Mouse (Mus musculus) adrenal gland, adult (tissue): ENCODE results near the gene Tmem8b.

Experiments
- DNase-seq, 2 experiments: peaks; one replicate each; pipeline ENCODE4 v3.0.0; 2022 to 2023; ENCODE audit warnings: low spot score in 1 of 2; ENCODE audit not compliant: inconsistent age in 2 of 2

The Tmem8b gene

DNA sequence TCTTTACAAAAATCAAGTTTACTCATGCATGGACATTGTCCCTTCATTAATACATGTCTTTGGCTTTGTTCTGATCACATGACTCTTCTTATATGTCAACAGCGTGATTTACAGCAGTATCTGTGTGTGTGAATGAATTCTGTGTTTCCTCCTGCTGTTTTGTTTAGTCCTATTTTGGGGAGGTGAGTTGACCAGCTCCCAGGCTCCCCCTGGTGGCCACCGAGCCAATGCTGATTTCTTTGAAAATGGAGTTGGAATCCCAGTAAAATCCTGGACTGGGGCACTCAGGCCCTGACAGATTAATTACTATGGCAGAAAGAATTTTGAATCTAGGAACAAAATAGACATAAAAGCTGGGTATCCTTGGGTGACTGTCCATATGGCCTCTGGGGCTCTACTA lies 43.0 kb downstream of the Tmem8b start:
- DNase-seq, result peak; percentile 72 to 93

DNA sequence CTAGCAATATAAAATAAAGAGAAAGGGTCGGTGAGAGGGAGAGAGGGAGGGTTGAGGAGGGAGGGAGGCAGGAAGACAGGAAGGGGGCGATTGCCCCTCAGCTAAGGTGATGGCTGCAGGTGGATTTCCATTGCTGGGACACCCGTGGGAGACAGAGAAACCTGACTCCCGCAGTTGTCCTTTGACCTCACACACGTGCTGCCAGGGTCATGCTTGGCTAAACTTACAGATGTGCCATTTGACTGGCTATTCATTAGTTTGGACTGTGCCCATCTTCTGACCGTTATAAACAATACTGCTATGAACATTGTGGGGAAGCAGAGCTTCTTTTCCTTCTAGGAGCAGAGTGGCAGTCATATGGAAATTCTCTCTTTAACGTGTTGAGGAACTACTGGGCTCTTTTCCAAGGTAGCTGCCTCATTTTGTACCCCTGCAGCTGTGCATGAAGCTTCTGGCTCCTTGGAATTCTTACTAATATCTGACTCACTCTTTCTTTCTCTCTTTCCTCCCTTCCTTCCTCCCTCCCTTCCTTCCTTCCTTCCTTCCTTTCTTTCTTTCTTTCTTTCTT lies 45.0 kb downstream of the Tmem8b start:
- DNase-seq, result no peak

DNA sequence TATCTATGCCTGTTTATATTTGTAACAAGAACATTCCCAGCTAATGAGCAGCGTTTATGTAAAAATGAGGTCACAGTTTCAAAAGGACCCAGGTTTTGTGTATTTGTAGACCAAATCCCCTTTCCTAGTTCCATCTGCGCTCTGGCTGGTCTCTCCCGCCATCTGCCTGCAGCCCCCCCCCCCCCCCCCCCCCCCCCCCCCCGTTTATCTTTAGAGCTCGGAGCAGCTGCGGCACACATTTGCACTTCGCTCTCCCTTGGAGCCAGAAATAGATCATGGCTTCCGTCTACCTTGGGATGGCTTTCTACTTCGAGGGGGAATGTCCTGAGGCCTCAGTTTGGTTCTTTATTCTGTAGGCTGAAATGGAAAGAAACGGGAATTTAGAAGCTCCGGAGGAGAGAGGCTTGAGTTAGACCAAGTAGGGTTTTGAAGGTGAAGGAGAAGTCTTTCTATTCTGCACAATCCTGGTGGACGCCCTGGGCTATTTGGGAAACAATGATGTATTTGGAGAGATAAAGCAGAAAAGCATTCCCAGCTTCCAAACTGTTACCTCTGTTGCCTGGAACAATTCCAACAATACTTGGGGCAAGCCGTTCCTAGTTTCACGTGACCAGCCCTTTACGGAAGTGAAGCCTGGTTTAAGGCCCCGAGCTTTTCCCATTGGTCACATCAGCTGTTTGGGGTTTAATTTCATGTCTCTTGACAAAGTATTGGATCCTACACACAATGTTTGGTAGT lies 51.9 kb downstream of the Tmem8b start:
- DNase-seq, result no peak

DNA sequence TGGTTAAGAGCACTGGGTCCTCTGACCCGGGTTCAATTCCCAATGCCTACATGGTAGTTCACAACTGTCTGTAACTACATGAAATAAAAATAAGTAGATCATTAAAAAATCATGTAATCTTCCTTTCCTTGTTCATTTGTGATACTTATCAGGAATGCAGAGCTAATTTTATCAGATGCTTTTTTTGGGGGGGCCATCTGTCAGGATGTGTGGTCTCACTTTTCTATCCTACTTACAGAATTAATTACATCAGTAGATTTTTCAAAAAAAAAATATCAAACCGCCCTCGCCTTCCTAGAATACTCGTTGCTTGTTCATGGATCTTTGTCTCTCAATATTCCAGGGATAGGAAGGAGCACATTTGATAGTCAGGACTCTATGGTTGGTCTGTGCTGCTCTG lies 53.4 kb downstream of the Tmem8b start:
- no peak for DNase-seq

DNA sequence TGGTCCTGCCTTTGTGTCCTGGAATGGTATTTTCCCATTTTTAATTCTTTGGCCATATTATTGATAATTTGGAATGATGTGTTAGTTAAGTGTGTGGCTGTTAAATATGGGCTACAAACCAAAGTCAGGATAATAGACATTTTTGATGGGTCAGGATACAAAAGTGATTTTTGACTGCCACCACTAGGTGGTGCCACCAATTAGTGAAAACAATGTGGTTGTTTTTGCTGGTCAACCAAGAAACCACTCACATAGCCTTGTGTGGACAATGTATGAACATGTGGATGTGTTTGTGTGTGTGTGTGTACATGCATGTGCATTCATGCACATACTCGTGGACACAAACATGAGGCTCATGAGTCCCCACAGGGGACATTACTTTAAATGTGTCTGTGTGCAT lies 56.0 kb downstream of the Tmem8b start:
- peak in 1 of 2 experiments; percentile 81 for DNase-seq

DNA sequence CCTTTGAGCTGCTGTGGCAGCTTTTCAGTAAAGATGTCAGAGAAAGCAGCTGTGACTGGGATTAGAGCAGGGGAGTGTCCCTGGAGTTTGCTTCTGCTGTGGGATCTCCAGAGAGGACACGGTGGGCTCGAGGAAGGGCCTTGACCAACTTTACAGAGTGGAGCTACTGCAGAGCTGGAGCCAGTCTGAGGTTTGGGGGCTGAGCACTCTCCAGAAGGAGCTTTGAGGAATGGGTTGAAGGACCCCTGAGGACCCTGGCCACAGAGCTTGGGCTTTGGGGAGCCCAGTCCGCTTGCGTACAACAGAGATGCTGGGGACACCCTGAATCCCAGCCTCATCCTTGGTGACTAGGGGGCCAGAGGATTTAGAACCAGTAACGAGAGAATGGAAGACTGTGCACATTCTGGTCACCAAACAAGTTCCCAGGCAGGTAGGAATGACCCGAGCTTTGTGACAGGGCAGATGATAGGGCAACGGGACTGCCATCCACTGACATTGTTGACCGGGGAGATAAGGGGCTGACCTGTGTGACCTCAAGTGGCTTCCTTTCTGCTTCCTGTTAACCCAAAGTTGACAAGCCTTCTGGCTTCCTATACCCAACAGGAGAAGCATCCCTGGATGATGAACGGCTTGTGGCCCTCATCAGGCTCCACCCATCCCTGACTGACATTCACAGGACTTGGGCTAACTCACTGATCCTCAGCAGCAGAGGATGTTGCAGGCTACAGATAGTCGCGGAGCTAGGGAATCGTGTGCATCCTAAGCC lies 57.6 kb downstream of the Tmem8b start:
- peak in 1 of 2 experiments; percentile 35 for DNase-seq

DNA sequence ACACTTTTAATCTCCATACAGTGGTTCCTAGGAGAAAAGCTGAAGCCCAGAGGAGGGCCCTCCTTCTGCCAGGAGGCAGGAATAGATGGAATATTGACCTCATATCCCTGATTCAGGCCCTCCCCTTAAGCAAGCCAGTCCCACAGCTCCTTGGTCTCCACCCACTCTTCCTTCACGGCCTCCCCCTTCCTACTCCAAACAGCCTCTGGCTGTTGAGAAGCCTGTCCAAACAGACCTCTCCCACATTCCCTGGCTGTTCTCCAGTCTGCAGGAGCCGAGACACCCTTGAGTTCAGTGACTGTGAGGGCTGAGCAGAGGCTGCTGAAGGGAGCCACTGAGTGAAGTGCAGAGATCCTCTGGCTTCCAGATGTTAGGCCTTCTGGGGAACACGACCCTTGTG lies 58.2 kb downstream of the Tmem8b start, which contains the start of gene Hrct1:
TSS of gene Hrct1 (plus strand) at position 194 of the 400 bp plus-strand sequence.
- DNase-seq, result peak; percentile 72 to 81

DNA sequence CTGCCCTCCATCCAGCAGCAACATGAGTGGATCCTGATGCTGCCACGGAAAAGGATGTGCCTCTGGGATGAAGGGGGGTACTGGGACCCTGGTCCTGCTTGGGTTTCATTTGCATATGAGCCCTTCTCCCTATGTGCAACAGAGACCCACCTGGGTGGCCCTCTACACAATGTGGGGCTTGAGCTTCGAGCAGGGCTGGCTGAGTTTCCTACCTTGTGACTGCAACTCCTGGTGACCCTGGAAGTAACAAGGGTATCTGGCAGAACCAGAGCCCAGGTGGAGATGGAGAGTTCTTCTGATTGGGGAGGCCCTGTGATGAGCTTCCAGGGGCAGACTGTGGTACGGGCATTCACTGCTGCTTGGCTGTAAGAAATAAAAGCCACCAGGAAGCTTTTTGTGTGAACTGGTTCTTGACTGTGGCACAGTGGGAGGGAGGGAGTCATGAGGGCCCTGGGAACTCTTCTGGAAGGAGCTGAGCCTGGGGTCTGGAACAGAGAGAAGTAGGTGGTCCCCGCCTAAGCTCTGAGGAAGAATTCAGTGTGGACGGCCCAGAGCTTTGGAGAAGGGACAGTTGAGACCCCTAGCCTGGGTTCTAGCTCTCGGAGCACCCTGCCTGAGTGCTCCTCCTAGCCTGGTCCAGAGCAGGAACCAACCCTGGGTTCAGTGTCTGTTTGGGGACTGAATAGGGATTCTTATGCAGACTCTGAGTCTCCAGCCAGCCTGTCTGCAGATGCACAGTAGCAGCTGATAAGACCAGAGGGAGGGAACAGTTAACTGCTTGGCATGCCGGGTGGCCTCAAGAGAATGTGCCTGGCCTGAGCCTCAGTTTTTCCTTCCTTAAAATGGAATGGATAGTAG lies 59.2 kb downstream of the Tmem8b start:
- no peak for DNase-seq

DNA sequence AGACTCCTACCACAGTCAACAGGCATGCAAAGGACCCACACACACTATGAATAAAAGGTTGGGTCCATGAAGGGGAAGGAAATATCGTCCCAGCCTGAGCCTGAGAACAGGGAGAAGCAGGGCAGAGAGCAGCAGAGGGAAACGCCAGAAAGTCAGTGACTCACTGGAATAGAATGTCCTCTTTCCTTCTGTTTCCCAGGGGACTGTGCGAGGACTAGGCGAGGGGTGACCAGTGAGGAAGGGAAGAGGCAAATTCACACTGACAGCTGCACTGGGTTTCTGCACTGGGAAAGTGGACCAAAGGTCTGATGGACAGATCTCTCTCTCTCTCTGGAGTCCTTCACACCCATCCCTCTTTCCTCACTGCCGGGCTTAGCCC lies 59.8 kb downstream of the Tmem8b start:
- DNase-seq, result peak; percentile 86 to 90

DNA sequence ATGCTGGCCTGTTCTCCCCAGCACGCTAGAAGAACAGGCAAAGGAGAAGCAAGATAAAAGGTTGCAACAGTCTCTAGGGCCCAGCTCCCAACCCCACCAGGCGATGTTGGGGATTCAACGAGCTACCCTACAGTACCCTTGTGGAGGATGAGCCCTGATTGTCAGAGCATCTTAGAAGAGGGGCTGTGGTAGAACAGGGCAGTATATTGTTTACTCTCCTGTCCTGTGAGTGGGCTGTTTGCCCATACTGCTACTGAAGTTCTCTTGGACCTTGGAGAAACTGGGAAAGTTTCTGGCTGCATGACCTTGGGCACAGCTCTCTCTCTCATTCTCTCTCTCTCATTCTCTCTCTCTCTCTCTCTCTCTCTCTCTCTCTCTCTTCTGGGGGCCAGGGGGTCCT lies 60.4 kb downstream of the Tmem8b start:
- DNase-seq, result no peak

DNA sequence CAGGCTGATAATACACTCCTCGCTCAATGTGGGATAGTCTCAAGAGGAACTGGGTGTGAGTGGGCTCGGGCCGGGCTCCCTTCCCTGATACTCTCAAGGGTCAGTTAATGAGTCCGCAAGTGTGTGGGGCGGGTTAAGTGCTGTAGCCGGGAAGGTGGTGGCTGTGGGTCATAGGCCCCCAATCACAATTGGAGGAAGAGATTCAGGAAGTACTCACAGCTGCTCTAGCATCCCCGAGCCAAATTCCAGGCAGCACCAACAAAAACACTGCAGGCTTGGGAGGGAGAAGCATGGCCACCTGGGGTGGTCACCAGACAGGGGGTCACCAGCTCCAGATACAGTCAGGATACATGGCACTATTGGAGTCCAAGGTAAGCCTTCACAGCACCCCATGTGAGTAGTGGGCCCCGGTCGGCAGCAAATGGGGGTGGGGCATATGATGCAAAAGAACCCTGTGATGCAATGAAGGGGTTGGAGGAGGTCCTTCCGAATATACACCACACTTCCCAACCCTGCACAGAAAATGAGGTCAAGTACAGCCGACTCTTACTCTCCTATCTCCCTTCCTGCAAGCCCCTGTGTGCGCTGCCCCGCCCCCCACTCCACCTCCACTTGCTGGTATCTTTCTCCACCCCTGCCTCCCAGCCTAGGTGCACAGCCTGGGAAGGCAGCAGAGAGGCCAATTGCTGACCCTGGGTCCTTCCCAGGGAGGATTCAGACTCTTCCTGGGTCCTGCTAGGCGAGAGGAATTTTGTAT lies 61.2 kb downstream of the Tmem8b start, which contains the start of gene Spaar:
TSS of gene Spaar (plus strand) at position 241 of the 757 bp plus-strand sequence.
- peak; percentile 54 to 75 for DNase-seq

DNA sequence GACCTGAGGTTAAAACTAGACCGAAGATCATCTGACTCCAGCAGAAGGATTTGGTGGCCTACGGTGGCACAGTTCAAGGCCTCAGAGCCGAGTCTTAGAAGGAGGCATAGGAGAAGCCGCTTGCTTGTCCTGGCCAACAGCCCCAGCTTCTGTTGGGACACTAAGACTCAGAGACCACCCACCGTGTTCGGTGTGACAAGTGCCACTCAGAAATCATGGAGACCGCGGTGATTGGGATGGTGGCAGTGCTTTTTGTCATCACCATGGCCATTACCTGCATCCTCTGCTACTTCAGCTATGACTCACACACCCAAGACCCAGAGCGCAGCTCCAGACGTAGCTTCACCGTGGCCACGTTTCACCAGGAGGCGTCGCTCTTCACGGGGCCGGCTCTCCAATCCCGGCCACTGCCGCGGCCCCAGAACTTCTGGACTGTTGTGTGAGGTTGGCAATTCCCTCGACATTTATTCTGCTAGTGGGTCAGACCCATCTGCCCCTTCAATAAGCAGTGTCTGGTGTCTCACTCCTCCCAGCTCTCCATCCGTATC lies 62.1 kb downstream of the Tmem8b start:
- DNase-seq, result no peak

DNA sequence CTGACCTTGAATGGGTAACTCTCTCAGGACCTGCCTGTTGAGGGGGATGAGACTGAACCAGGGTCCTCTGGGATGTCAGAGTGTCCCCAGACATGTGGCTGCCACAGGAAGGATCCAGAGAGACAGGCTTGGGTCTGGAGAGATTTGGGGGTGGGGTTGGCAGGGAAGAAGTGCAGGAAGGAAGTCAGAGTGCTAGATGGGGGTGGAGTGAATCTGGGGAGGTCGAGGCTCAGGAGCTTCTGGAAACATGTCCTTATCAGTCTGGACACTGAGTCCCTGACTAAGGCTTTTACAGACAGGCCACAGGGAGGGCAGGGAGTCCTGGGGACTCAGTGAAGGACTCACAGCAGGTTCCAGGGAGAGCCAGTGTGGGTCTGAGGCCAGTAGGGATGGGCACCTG lies 63.4 kb downstream of the Tmem8b start:
- DNase-seq, result no peak

DNA sequence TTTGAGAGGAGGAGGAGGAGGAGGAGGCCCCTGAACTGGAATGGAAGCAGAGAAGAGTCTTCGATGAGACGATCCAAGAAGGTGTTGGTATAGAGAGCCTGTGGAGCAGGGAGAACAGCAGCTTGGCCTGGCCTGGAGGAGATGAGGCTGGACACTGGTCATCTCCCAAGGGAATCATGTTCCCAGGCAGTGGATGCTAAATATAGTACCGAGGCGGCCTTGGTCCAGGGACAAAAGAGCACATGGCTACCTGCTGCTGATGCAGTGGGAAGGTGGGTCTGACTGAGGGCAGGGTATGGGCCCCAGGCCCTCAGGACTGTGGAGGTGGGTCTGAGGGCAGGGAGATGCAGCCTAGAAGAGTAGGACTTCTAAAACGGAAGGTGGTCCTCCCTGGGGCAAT lies 64.4 kb downstream of the Tmem8b start:
- DNase-seq, result peak; percentile 40 to 48

DNA sequence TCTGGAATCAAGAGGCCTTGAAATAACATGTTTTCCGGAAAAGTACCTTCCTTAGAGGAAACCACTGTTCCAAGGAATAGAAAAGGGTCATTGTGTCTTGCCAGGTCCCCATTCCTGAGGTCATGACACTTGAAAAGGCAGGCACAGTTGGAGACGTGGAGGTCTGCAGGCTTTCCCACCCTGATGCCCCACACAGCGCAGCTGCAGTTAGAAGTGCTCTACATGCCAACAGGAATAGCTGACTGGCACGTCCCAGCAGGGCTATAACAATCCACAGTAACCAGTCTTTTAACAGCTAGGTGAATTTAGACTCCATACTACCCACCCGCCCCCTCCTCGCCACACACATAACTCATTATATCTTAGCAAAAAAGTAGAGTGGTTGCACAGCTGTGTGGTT lies 68.4 kb downstream of the Tmem8b start:
- DNase-seq, result no peak

DNA sequence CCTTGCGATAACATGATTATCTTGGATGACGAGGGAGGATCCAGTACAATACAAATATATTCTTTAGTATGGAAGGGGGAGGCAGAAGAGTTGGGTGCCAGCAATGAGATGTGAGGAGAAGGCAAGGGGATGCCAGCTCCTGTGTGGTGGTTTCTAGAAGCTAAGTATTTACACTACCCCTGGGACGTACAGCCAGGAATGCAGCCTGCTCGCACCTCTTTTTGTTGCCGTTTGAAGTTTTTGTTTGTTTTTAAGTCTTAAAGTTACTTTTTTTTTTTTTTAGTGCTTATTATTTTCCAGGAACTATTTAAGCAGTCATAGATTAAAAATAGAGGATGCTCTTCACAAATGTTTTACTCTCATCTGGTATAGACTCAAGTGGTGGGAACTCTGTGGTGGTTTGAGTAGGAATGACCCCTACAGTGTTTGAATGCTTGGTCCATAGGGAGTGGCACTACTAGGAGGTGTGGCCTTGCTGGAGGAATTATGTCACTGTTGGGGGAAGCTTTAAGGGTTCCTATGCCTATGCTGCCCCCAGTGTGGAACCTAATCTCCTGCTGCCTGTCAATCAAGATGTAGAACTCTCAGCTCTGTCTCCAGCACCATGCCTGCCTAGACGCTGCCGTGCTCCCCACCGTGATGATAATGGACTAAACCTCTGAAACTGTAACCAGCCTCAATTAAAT lies 70.4 kb downstream of the Tmem8b start:
- no peak for DNase-seq

DNA sequence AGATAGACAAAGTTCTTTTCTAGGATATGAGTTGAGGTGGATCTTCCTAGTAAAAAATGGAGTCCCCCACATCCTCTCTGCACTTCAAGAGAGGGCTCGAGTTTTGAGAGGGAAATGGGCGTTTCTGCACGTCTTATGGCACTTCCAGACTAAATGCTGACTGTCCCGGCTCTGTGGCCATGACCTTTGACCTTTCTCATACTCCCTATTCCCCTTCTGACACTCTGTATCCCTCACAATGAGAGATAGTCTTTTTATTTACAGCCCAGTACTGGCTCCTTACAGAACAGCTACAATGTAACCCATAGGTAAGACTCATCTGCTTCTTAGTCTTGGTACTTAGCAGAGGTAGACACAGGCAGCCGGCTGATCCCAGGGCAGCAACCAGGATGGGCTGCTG lies 72.8 kb downstream of the Tmem8b start:
- no peak for DNase-seq
